Mouse (Mus musculus) embryonic facial prominence, embryonic 10.5 days (tissue): ENCODE results near the gene Zfp850. TPM values are rescaled to one million over a fixed set of nuclear protein-coding genes. Genes with fewer than 3 reads are reported as not detected.
"Not testable (repeated sequence)": the region's sequence is repeated elsewhere in the genome, so short reads cannot be mapped to it uniquely, and the experiment has no call there.

Source experiments
- DNase-seq: peaks from one replicate; pipeline ENCODE4 v3.0.0-alpha.2; 2017; ENCODE audit warnings: low spot score
- H3K27ac ChIP-seq: fragments of 300-500 bp; sonication (generic); replicated peaks from 2 replicates; pipeline ENCODE4 v1.5.1; 2016; ENCODE audit warnings: mild to moderate bottlenecking
- H3K27me3 ChIP-seq: fragments of 300-500 bp; sonication (generic); replicated peaks from 2 replicates; pipeline ENCODE4 v1.6.1; 2016; ENCODE audit warnings: low read depth, mild to moderate bottlenecking; ENCODE audit not compliant: poor library complexity, severe bottlenecking
- H3K36me3 ChIP-seq: fragments of 300-500 bp; sonication (generic); replicated peaks from 2 replicates; pipeline ENCODE4 v1.6.1; 2016; ENCODE audit warnings: mild to moderate bottlenecking, moderate library complexity
- H3K4me1 ChIP-seq: fragments of 300-500 bp; sonication (generic); 2 replicates; pipeline ENCODE4 v1.6.1; 2016
- H3K4me3 ChIP-seq: fragments of 300-500 bp; sonication (generic); 2 replicates; pipeline ENCODE4 v1.5.1; 2016; ENCODE audit warnings: mild to moderate bottlenecking, moderate library complexity
- H3K9me3 ChIP-seq: fragments of 300-500 bp; sonication (generic); 2 replicates; pipeline ENCODE4 v1.6.1; 2016; ENCODE audit warnings: mild to moderate bottlenecking
- WGBS: fragments of 180-500 bp; shearing (Covaris S2); methylation state at CpG from one replicate; pipeline ENCODE4 v1.1.7; 2016; 5-methylcytosine and 5-hydroxymethylcytosine counted together
- polyA plus RNA-seq: library from polyadenylated mRNA; unstranded; fragments of >200 nt; fragmentation: Nextera tagmentation; extraction: Ambion mirVana; gene quantifications from 2 replicates; pipeline ENCODE4 v1.2.1, GENCODE M21; 2016

Zfp850 gene
- polyA plus RNA-seq: 8.4 and 10.5 TPM in 2 replicates

GRCm38 (mm10) chr7:28013549-28014444, at the start of gene Zfp850:
TSS of gene Zfp850 (minus strand) at chr7:28014115.
- H3K27ac ChIP-seq: peak within 1 kb of the TSS; percentile 86
- WGBS: 2% methylated on average over 47 of the region's 47 CpGs
- DNase-seq: peak; percentile 89
- no peaks in the 10 kb centered on the region for H3K27me3 ChIP-seq
- no peaks in the 10 kb centered on the region for H3K9me3 ChIP-seq
- H3K36me3 ChIP-seq: peaks cover 31% of the 10 kb centered on the region
- H3K4me1 ChIP-seq: peaks cover 13% of the 10 kb centered on the region
- H3K4me3 ChIP-seq: peak within 1 kb of the TSS; percentile 78

- no peaks in the 10 kb centered on the region for H3K4me1 ChIP-seq
- H3K36me3 ChIP-seq: no peaks in the 10 kb centered on the region
- H3K27ac ChIP-seq: no peak overlapping the region
- no peaks in the 10 kb centered on the region for H3K27me3 ChIP-seq
- DNase-seq: no peak
- 0 out of 2 replicates have a peak, but pooled peaks cover 6% of the 10 kb centered on the region for H3K9me3 ChIP-seq
- H3K4me3 ChIP-seq: no peak overlapping the region
- 94% methylated on average over 1 of the region's 1 CpGs for WGBS
Observed at GRCm38 (mm10) chr7:28059972-28060371, 46.1 kb upstream of the Zfp850 start.

- no peak for DNase-seq
- H3K9me3 ChIP-seq: no peaks in the 10 kb centered on the region
- H3K36me3 ChIP-seq: peaks cover 7% of the 10 kb centered on the region
- WGBS: 79% methylated on average over 6 of the region's 6 CpGs
- H3K4me1 ChIP-seq: peaks cover 13% of the 10 kb centered on the region
- H3K27me3 ChIP-seq: no peaks in the 10 kb centered on the region
- H3K27ac ChIP-seq: no peak overlapping the region
- no peak overlapping the region for H3K4me3 ChIP-seq
Observed at GRCm38 (mm10) chr7:28053046-28053930, 39.4 kb upstream of the Zfp850 start.

GRCm38 (mm10) chr7:28050584-28050983, 36.7 kb upstream of the Zfp850 start:
- Histone ChIP-seq H3K27ac (peak overlapping the region; percentile 80), H3K4me3 (peak overlapping the region; percentile 88), H3K4me1 (peaks cover 13% of the 10 kb centered on the region), H3K36me3 (peaks cover 34% of the 10 kb centered on the region), H3K27me3 (no peaks in the 10 kb centered on the region), H3K9me3 (no peaks in the 10 kb centered on the region)
- DNase-seq: peak; percentile 23
- WGBS: 60% methylated on average over 17 of the region's 17 CpGs

GRCm38 (mm10) chr7:28049476-28050409, 35.8 kb upstream of the Zfp850 start, which contains the start of gene Psmc4:
TSS of gene Psmc4 (minus strand) at chr7:28050101.
- H3K27ac ChIP-seq: peak within 1 kb of the TSS; percentile 88
- peak within 1 kb of the TSS; percentile 88 for H3K4me3 ChIP-seq
- no peaks in the 10 kb centered on the region for H3K9me3 ChIP-seq
- peak; percentile 98 for DNase-seq
- under 1% methylated on average over 52 of the region's 52 CpGs for WGBS
- H3K4me1 ChIP-seq: peaks cover 13% of the 10 kb centered on the region
- H3K27me3 ChIP-seq: no peaks in the 10 kb centered on the region
- peaks cover 42% of the 10 kb centered on the region for H3K36me3 ChIP-seq

GRCm38 (mm10) chr7:28044524-28044923, 30.6 kb upstream of the Zfp850 start:
- no peak overlapping the region for H3K27ac ChIP-seq
- peaks cover 10% of the 10 kb centered on the region for H3K4me1 ChIP-seq
- no peak for DNase-seq
- H3K36me3 ChIP-seq: peaks cover 94% of the 10 kb centered on the region
- no peaks in the 10 kb centered on the region for H3K9me3 ChIP-seq
- WGBS: 93% methylated on average over 4 of the region's 4 CpGs
- H3K27me3 ChIP-seq: no peaks in the 10 kb centered on the region
- H3K4me3 ChIP-seq: no peak overlapping the region

- 26% methylated on average over 7 of the region's 7 CpGs for WGBS
- peaks cover 13% of the 10 kb centered on the region for H3K4me1 ChIP-seq
- no peak for DNase-seq
- peak overlapping the region; percentile 86 for H3K27ac ChIP-seq
- no peaks in the 10 kb centered on the region for H3K27me3 ChIP-seq
- H3K36me3 ChIP-seq: peaks cover 25% of the 10 kb centered on the region
- no peaks in the 10 kb centered on the region for H3K9me3 ChIP-seq
- peak overlapping the region; percentile 78 for H3K4me3 ChIP-seq
Observed at GRCm38 (mm10) chr7:28014445-28014810, 513 bp upstream of the Zfp850 start.

- Histone ChIP-seq H3K4me1 (peaks cover 13% of the 10 kb centered on the region), H3K36me3 (peaks cover 62% of the 10 kb centered on the region), H3K9me3 (no peaks in the 10 kb centered on the region), H3K27me3 (no peaks in the 10 kb centered on the region), H3K4me3 (no peak overlapping the region), H3K27ac (no peak overlapping the region)
- WGBS: 96% methylated on average over 3 of the region's 3 CpGs
- no peak for DNase-seq
Observed at GRCm38 (mm10) chr7:28010271-28010670, 3.6 kb downstream of the Zfp850 start.

GRCm38 (mm10) chr7:27982197-27982596, 31.7 kb downstream of the Zfp850 start:
- Histone ChIP-seq H3K27me3 (no peaks in the 10 kb centered on the region), H3K4me3 (no peak overlapping the region), H3K36me3 (peaks cover 25% of the 10 kb centered on the region), H3K27ac (no peak overlapping the region), H3K9me3 (peaks cover 57% of the 10 kb centered on the region), H3K4me1 (peaks cover 11% of the 10 kb centered on the region)
- 75% methylated on average over 2 of the region's 2 CpGs for WGBS
- DNase-seq: no peak

GRCm38 (mm10) chr7:27978683-27979528, 35.0 kb downstream of the Zfp850 start, which contains the start of gene Zfp780b:
TSS of gene Zfp780b (minus strand) at chr7:27979171.
- peak within 1 kb of the TSS; percentile 86 for H3K27ac ChIP-seq
- H3K27me3 ChIP-seq: no peaks in the 10 kb centered on the region
- WGBS: under 1% methylated on average over 29 of the region's 29 CpGs
- DNase-seq: peak; percentile 82
- H3K4me1 ChIP-seq: peaks cover 11% of the 10 kb centered on the region
- H3K4me3 ChIP-seq: peak within 1 kb of the TSS; percentile 88
- peaks cover 24% of the 10 kb centered on the region for H3K9me3 ChIP-seq
- peaks cover 26% of the 10 kb centered on the region for H3K36me3 ChIP-seq

GRCm38 (mm10) chr7:27949451-27949850, 64.5 kb downstream of the Zfp850 start:
- H3K27ac ChIP-seq, H3K36me3 ChIP-seq, DNase-seq, H3K4me1 ChIP-seq, H3K4me3 ChIP-seq, H3K27me3 ChIP-seq, H3K9me3 ChIP-seq: not testable (repeated sequence)
- 94% methylated on average over 13 of the region's 13 CpGs for WGBS
